Mouse (Mus musculus): Measurements from ENCODE around the gene Fn3krp.

- no peak for TF ChIP-seq ZC3H11A (IDR thresholded peaks at IDR 0.05; ENCODE audit: borderline replicate concordance, low read depth, low read length)
- TF ChIP-seq HCFC1 (IDR thresholded peaks at IDR 0.05; ENCODE audit: borderline replicate concordance, insufficient read depth, low read length), result no peak
- TF ChIP-seq CHD2 (IDR thresholded peaks at IDR 0.05; ENCODE audit: low read depth, low read length), result no peak
These were observed 20.9 kb downstream of the Fn3krp start for GRCm38 (mm10) chr11:121442076-121442475.

Data from ES-E14 (cell line).